Mouse (Mus musculus) gastrocnemius, postnatal 36 days (tissue): ENCODE results near the gene Tmc6. TPM values are rescaled to one million over a fixed set of nuclear protein-coding genes. Genes with fewer than 3 reads are reported as not detected.

Source experiments
- DNase-seq, 2 experiments: peaks; one replicate each; pipeline ENCODE4 v3.0.0; 2022
- intact Hi-C: fragments of 180-260 bp; cut with DNase I; formaldehyde crosslinking; loops from one replicate; pipeline ENCODE4 v1.15.1; 2025
- total RNA-seq, 2 experiments: library from RNA; stranded (reverse); gene quantifications; 2 replicates each; pipeline ENCODE4 v1.2.3; 2021

Tmc6 gene
- total RNA-seq, 2 experiments from 2014 or later: 5.8 to 5.9 TPM

- no peak for DNase-seq
- intact Hi-C loops: no loop called here
Observed at GRCm38 (mm10) chr11:117764319-117764718, 17.7 kb downstream of the Tmc6 start.

- intact Hi-C loops: no loop called here
- no peak for DNase-seq
Observed at GRCm38 (mm10) chr11:117762246-117762645, 19.8 kb downstream of the Tmc6 start.

- intact Hi-C loops: no loop called here
- no peak for DNase-seq
Observed at GRCm38 (mm10) chr11:117761801-117762200, 20.2 kb downstream of the Tmc6 start.

- intact Hi-C loops: no loop called here
- peak in 1 of 2 experiments; percentile 13 for DNase-seq
Observed at GRCm38 (mm10) chr11:117760374-117761119, 21.5 kb downstream of the Tmc6 start.

- intact Hi-C loops: no loop called here
- DNase-seq: peak in 1 of 2 experiments; percentile 21
Observed at GRCm38 (mm10) chr11:117759267-117759666, 22.7 kb downstream of the Tmc6 start.

- DNase-seq: no peak
- intact Hi-C loops: no loop called here
Observed at GRCm38 (mm10) chr11:117755891-117756290, 26.1 kb downstream of the Tmc6 start.

GRCm38 (mm10) chr11:117751544-117751943, 30.5 kb downstream of the Tmc6 start:
- intact Hi-C loops: no loop called here
- DNase-seq: peak in 1 of 2 experiments; percentile 13

- intact Hi-C loops: no loop called here
- peak; percentile 31 to 43 for DNase-seq
Observed at GRCm38 (mm10) chr11:117749414-117749813, 32.6 kb downstream of the Tmc6 start.

- no peak for DNase-seq
- intact Hi-C loops: no loop called here
Observed at GRCm38 (mm10) chr11:117748628-117749027, 33.4 kb downstream of the Tmc6 start.

- DNase-seq: no peak
- intact Hi-C loops: no loop called here
Observed at GRCm38 (mm10) chr11:117743454-117744030, 38.5 kb downstream of the Tmc6 start.

GRCm38 (mm10) chr11:117742715-117743114, 39.3 kb downstream of the Tmc6 start:
- no peak for DNase-seq
- intact Hi-C loops: no loop called here

GRCm38 (mm10) chr11:117742243-117742642, 39.8 kb downstream of the Tmc6 start:
- DNase-seq: no peak
- intact Hi-C loops: no loop called here

- DNase-seq: no peak
- intact Hi-C loops: no loop called here
Observed at GRCm38 (mm10) chr11:117741128-117741527, 40.9 kb downstream of the Tmc6 start.

- DNase-seq: no peak
- intact Hi-C loops: no loop called here
Observed at GRCm38 (mm10) chr11:117738123-117738522, 43.9 kb downstream of the Tmc6 start.

- intact Hi-C loops: no loop called here
- no peak for DNase-seq
Observed at GRCm38 (mm10) chr11:117736037-117736689, 45.8 kb downstream of the Tmc6 start.

GRCm38 (mm10) chr11:117731470-117731869, 50.5 kb downstream of the Tmc6 start:
- intact Hi-C loops: no loop called here
- DNase-seq: no peak

GRCm38 (mm10) chr11:117730490-117730838, 51.5 kb downstream of the Tmc6 start:
- DNase-seq: no peak
- intact Hi-C loops: no loop called here

- no peak for DNase-seq
- intact Hi-C loops: no loop called here
Observed at GRCm38 (mm10) chr11:117729798-117730489, 52.1 kb downstream of the Tmc6 start.

- no peak for DNase-seq
- intact Hi-C loops: no loop called here
Observed at GRCm38 (mm10) chr11:117729341-117729740, 52.7 kb downstream of the Tmc6 start.

- intact Hi-C loops: no loop called here
- peak in 1 of 2 experiments; percentile 57 for DNase-seq
Observed at GRCm38 (mm10) chr11:117728841-117729240, 53.2 kb downstream of the Tmc6 start.

GRCm38 (mm10) chr11:117728245-117728644, 53.8 kb downstream of the Tmc6 start:
- intact Hi-C loops: no loop called here
- DNase-seq: no peak
